Mouse (Mus musculus): ENCODE data around the gene Dnajc5. TPM values are rescaled to one million over a fixed set of nuclear protein-coding genes. Genes with fewer than 3 reads are reported as not detected.
"Not testable (repeated sequence)": the region's sequence is repeated elsewhere in the genome, so short reads cannot be mapped to it uniquely, and the experiment has no call there.

Gene Dnajc5
- polyA plus RNA-seq, 2 experiments = 72.5 to 75.7 TPM

DNA sequence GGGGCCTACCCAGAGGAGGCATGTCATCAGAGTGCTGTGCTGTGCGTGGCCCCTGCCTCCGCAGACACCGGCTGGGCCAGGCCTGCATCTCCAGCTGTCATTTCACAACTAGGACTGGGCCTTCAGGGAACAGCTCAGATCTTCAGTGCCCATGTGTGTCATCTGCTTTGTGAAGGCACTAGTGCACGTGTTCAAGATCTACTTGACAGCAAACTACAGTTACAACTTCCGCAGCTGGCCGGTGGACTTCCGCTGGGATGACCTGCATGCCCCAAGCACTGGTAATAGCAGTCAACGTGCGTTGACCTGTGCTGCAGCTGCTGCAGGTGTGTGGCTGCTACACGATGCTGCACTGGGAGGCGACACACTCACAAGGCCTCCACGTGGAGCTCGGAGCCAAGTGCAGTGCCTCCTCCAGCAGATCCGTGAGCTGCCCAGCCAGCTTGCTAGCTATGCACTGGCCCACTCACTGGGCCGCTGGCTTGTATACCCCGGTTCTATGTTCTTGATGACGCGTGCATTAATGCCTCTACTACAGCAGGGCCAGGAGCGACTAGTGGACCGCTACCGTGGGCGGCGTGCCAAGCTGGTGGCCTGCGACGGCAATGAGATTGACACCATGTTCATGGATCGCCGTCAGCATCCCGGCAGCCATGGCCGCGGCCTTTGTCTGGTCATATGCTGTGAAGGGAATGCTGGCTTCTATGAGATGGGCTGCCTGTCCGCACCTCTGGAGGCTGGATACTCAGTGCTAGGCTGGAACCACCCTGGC is 26.9 kb upstream of the Dnajc5 start, which contains the start of gene Abhd16b:
TSS of gene Abhd16b (plus strand) at position 51 of the 772 bp plus-strand sequence.
- H3K4me1 ChIP-seq (ENCODE audit: control insufficient read depth, insufficient read depth, low read length) = peaks cover 8% of the 10 kb centered on the region; the same call in 1 of the 2 replicates
- no peak within 1 kb of the TSS for H3K27ac ChIP-seq (replicated peaks; ENCODE audit: low read depth, low read length)
- WGBS = 82% methylated on average over 31 of the region's 31 CpGs
- H3K4me3 ChIP-seq (replicated peaks; ENCODE audit: low read length) = no peak within 1 kb of the TSS
- no peak within 1 kb of the TSS for H3K4me2 ChIP-seq (replicated peaks; ENCODE audit: low read depth, low read length, severe bottlenecking)
- no peaks in the 10 kb centered on the region for H3K9me3 ChIP-seq (ENCODE audit: control insufficient read depth, low read length)
- H3K9ac ChIP-seq (ENCODE audit: low read depth, low read length, severe bottlenecking) = no peak within 1 kb of the TSS
- H3K36me3 ChIP-seq (ENCODE audit: control insufficient read depth, insufficient read depth, low read length) = no peaks in the 10 kb centered on the region
- DNase-seq (ENCODE audit: low spot score) (no peak), ATAC-seq (ENCODE audit: low FRiP score, low read depth) (no peak)
- no peak for TF ChIP-seq POLR2A (IDR thresholded peaks at IDR 0.05; ENCODE audit: borderline replicate concordance, extremely low read depth, insufficient read depth, insufficient read length)
- no peaks in the 10 kb centered on the region for H3K27me3 ChIP-seq (ENCODE audit: control insufficient read depth, insufficient read depth, low read length)

DNA sequence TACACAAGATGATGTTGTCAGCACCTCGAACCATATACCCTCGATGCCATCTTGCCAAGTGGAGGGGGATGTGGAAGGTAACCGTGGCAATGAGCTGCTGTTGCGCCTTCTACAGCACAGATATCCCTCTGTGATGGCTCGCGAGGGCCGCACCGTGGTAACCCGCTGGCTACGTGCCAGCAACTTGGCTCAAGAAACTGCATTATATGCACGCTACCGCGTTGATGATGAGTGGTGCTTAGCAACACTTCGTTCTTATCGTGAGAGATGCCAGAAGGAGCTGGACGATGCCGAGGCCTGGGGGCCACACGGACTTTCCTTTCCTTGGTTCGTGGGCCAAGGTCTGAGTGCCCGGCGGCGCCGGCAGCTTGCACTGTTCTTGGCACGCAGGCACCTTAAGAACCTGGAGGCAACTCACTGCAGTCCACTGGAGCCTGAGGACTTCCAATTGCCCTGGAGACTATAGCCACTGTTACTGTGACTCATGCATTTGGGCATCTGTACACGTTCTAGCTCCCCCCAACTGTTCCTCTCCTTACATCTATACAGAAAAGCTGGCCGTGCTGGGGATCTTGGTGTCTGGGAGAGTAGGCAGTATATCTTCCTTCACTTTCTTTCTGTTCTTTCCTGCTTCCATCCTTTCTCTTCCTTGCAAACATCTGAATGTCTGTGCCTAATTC is 25.9 kb upstream of the Dnajc5 start:
- no peak overlapping the region for H3K4me3 ChIP-seq (replicated peaks; ENCODE audit: low read length)
- 83% methylated on average over 26 of the region's 26 CpGs for WGBS
- TF ChIP-seq POLR2A (IDR thresholded peaks at IDR 0.05; ENCODE audit: borderline replicate concordance, extremely low read depth, insufficient read depth, insufficient read length) = no peak
- DNase-seq (ENCODE audit: low spot score) (no peak), ATAC-seq (ENCODE audit: low FRiP score, low read depth) (no peak)
- no peak overlapping the region for H3K4me2 ChIP-seq (replicated peaks; ENCODE audit: low read depth, low read length, severe bottlenecking)
- no peak overlapping the region for H3K27ac ChIP-seq (replicated peaks; ENCODE audit: low read depth, low read length)
- no peak overlapping the region for H3K9ac ChIP-seq (ENCODE audit: low read depth, low read length, severe bottlenecking)
- no peaks in the 10 kb centered on the region for H3K9me3 ChIP-seq (ENCODE audit: control insufficient read depth, low read length)
- H3K27me3 ChIP-seq (ENCODE audit: control insufficient read depth, insufficient read depth, low read length) = no peaks in the 10 kb centered on the region
- H3K4me1 ChIP-seq (ENCODE audit: control insufficient read depth, insufficient read depth, low read length) = peaks cover 11% of the 10 kb centered on the region; the same call in 1 of the 2 replicates
- peaks cover 3% of the 10 kb centered on the region; the same call in 1 of the 2 replicates for H3K36me3 ChIP-seq (ENCODE audit: control insufficient read depth, insufficient read depth, low read length)

DNA sequence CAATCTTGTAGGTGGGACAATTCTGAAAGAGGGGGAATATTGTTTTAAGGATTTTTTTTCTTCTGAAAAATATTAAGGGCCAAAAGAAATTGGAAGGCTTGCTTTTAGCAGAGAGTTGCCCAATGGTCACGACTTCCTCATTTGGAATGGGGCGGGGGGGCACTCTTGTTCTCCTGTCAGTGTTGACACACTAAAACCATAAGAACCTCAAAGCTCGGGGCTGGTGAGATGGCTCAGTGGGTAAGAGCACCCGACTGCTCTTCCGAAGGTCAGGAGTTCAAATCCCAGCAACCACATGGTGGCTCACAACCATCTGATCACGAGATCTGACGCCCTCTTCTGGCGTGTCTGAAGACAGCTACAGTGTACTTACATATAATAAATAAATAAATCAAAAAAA is 24.4 kb upstream of the Dnajc5 start:
- DNase-seq (ENCODE audit: low spot score); ATAC-seq (ENCODE audit: low FRiP score, low read depth); H3K9ac ChIP-seq (ENCODE audit: low read depth, low read length, severe bottlenecking); H3K27me3 ChIP-seq (ENCODE audit: control insufficient read depth, insufficient read depth, low read length); H3K9me3 ChIP-seq (ENCODE audit: control insufficient read depth, low read length); H3K27ac ChIP-seq (replicated peaks; ENCODE audit: low read depth, low read length); H3K4me3 ChIP-seq (replicated peaks; ENCODE audit: low read length): not testable (repeated sequence)
- peak overlapping the region; percentile 92; the same call in 1 of the 2 replicates for H3K4me2 ChIP-seq (replicated peaks; ENCODE audit: low read depth, low read length, severe bottlenecking)
- peaks cover 11% of the 10 kb centered on the region; the same call in 1 of the 2 replicates for H3K4me1 ChIP-seq (ENCODE audit: control insufficient read depth, insufficient read depth, low read length)
- peaks cover 15% of the 10 kb centered on the region for H3K36me3 ChIP-seq (ENCODE audit: control insufficient read depth, insufficient read depth, low read length)
- 63% methylated on average over 8 of the region's 8 CpGs for WGBS

DNA sequence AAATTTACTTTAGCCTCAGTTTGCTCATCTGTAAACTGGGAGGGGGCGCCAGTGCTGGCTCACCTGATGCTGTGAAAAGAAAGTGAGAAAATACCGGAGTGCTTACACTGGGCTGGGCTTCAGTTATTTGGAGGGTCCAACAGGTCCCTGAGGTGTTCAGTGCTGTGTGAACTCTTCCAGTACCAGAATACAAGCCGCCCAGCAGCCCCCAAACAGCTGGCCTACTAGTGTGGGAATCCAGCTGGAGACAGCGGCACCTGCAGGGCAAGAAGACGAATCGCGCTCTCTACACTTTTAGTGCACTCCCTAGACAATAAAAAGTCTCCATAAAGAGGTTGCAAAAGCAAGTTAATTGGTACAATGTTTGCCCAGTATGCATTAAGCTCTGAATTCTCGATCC is 24.0 kb upstream of the Dnajc5 start:
- 13% methylated on average over 8 of the region's 8 CpGs for WGBS
- Histone ChIP-seq H3K27ac (replicated peaks; ENCODE audit: low read depth, low read length) (peak overlapping the region; percentile 70), H3K4me2 (replicated peaks; ENCODE audit: low read depth, low read length, severe bottlenecking) (peak overlapping the region; percentile 92), H3K4me1 (ENCODE audit: control insufficient read depth, insufficient read depth, low read length) (peaks cover 11% of the 10 kb centered on the region; the same call in 1 of the 2 replicates), H3K9ac (ENCODE audit: low read depth, low read length, severe bottlenecking) (peak overlapping the region; percentile 94), H3K9me3 (ENCODE audit: control insufficient read depth, low read length) (no peaks in the 10 kb centered on the region), H3K36me3 (ENCODE audit: control insufficient read depth, insufficient read depth, low read length) (peaks cover 19% of the 10 kb centered on the region), H3K27me3 (ENCODE audit: control insufficient read depth, insufficient read depth, low read length) (no peaks in the 10 kb centered on the region), H3K4me3 (replicated peaks; ENCODE audit: low read length) (peak overlapping the region; percentile 91)
- DNase-seq (ENCODE audit: low spot score) (peak; percentile 82), ATAC-seq (ENCODE audit: low FRiP score, low read depth) (peak; percentile 58; the same call in 1 of the 2 replicates)
- TF ChIP-seq POLR2A (IDR thresholded peaks at IDR 0.05; ENCODE audit: borderline replicate concordance, extremely low read depth, insufficient read depth, insufficient read length) = no peak

DNA sequence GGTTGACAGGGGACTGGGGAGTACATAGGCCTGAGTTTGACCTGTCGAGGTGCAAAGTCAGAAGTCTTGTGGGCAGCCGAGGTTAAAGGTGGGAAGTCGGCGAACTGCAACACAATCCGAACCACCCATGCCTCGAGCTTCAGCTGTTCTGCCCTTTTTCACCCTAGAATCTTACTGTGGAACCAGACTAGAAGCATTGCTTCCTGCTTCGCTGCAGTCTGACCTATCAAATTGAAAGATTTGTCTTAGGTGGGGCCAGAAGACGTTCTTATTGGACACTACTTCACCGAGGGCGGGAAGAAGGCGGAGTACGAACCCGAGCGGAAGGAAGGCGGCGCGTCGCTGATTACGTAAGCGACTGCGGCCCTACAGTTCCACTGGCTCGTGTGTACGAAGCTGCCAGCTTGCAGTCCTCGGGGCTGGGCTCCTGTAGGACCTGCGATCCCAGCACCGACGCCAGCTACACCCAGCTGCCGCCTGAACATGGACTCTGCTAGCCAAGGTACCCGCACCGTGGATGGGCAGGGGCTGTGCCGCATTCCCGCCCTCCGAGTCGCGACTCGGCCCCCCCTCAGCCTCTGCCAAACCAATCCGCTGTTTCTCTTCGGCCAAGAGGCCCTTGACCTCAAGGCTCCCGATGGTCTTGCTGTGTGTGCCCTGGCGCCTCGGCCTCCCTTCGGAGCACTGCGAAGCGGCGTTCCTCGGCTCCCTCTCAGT is 23.3 kb upstream of the Dnajc5 start, which contains the start of gene Tpd52l2:
TSS of gene Tpd52l2 (plus strand) at position 312 of the 717 bp plus-strand sequence.
- 1% methylated on average over 45 of the region's 46 CpGs for WGBS
- DNase-seq (ENCODE audit: low spot score) (peak; percentile 98), ATAC-seq (ENCODE audit: low FRiP score, low read depth) (peak; percentile 97)
- TF ChIP-seq POLR2A (IDR thresholded peaks at IDR 0.05; ENCODE audit: borderline replicate concordance, extremely low read depth, insufficient read depth, insufficient read length) = peak; percentile 85; the same call in 1 of the 2 replicates
- peaks cover 26% of the 10 kb centered on the region for H3K36me3 ChIP-seq (ENCODE audit: control insufficient read depth, insufficient read depth, low read length)
- no peaks in the 10 kb centered on the region for H3K9me3 ChIP-seq (ENCODE audit: control insufficient read depth, low read length)
- H3K9ac ChIP-seq (ENCODE audit: low read depth, low read length, severe bottlenecking) = peak within 1 kb of the TSS; percentile 94
- H3K27me3 ChIP-seq (ENCODE audit: control insufficient read depth, insufficient read depth, low read length) = no peaks in the 10 kb centered on the region
- peak within 1 kb of the TSS; percentile 92 for H3K4me2 ChIP-seq (replicated peaks; ENCODE audit: low read depth, low read length, severe bottlenecking)
- H3K4me1 ChIP-seq (ENCODE audit: control insufficient read depth, insufficient read depth, low read length) = peaks cover 11% of the 10 kb centered on the region; the same call in 1 of the 2 replicates
- H3K27ac ChIP-seq (replicated peaks; ENCODE audit: low read depth, low read length) = peak within 1 kb of the TSS; percentile 92
- peak within 1 kb of the TSS; percentile 91 for H3K4me3 ChIP-seq (replicated peaks; ENCODE audit: low read length)
